Mouse (Mus musculus) T-cell, adult 66 days (primary cell): Measurements from ENCODE around the gene E130311K13Rik. TPM values are rescaled to one million over a fixed set of nuclear protein-coding genes. Genes with fewer than 3 reads are reported as not detected.

ENCODE experiments used
- total RNA-seq, 2 experiments: library from RNA; stranded (reverse); gene quantifications; 3 replicates in 1 of 2; 4 replicates in 1 of 2; pipeline ENCODE4 v1.2.4; 2023

The E130311K13Rik gene
- total RNA-seq = 1 to 10 TPM; 5.2 to 5.4 TPM

DNA sequence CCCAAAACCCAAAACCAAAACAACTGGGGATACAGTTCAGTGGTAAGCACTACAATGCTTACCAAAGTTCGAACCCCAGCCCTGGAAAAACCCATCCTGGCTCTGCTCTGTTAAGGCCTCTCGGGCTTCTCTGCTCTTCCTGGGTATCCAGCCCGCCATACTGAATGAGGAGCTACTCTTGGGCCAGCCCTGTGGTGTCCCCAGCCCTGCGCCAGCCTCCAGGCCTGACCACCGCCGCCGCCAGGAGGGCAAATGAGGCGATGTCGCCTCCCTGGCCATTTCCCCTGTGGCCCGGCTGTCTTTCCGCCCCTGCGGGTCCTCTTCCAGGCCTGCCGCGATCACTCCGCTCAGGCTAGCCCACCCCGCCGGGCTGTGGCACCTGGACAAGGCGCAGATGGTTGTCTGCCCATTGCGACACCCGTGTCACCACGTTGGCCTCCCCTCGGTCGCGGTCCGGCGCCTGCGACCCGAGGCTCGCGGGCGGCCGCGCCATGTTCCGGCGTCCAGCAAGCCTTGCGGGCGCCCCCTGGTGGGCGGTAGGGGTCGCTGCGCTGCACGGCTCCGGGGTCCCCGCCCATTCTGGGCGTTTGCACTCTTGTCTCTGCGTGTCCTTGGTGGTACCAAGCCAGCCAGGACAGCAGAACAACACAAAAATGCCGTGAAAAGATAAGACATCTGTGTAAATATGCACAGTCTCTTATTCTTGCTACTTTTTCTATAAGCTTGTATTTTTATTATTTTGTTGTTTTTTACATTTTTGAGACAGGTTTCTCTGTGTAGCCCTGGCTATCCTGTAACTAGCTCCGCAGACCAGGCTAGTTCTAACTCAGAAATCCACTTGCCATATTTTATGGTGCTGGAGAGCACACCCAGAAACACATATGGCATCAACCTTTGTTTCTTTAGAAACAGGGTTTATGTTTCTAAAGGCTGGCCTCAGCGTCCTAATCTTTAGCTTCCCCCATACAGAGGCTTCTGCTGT is at the start of gene E130311K13Rik:
Gene E130311K13Rik, minus strand, starts transcription at position 595 of the 982 bp plus-strand sequence.

DNA sequence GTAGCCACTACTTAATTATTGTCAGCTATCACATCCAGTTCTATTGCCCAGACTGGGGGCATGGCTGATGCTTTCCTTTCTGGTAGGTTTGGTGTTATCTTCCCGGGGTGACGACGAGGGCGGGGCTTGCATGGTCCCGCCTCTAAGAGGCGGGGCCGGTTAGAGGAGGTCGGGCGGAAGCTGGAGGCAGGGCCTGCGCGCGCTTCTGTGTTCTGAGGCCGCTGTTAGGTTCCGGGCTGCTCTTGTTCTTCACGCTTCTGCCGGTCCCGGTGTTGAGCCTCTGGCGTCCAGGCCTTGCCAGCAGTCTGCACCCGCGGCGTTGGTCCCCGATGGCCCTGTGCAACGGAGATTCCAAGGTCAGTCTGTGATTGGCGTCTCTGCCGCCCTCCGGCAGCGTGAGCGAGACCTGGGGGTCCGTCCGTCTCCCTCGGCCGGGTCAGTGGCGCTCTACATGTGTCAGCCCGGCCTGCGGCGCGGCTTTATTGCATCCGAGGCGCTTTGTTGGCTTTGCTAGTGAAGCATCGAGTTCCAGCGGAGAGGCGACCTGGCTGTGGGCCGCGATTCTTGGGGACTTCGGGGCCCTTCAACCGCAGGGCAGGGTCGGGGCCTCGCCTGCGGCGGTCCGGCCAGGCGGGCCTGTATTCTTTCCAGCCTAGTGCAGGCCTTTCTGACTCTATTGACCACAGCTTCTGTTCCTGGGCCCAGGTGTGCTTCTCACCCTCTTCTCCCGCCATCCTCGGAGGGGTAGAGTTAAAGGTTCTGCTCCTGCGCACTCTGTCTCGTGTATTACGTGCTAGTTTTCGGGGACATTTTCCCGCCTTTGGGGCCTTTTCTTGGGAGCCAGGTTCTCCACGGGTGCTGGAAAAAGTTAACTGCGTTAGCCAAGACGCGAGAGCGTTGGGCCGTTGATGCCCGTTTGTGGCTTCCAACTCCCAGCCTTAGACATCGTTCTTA is 47.0 kb upstream of the E130311K13Rik start, which contains the start of gene Gmps:
Gene Gmps, plus strand, starts transcription at position 152 of the 954 bp plus-strand sequence.

DNA sequence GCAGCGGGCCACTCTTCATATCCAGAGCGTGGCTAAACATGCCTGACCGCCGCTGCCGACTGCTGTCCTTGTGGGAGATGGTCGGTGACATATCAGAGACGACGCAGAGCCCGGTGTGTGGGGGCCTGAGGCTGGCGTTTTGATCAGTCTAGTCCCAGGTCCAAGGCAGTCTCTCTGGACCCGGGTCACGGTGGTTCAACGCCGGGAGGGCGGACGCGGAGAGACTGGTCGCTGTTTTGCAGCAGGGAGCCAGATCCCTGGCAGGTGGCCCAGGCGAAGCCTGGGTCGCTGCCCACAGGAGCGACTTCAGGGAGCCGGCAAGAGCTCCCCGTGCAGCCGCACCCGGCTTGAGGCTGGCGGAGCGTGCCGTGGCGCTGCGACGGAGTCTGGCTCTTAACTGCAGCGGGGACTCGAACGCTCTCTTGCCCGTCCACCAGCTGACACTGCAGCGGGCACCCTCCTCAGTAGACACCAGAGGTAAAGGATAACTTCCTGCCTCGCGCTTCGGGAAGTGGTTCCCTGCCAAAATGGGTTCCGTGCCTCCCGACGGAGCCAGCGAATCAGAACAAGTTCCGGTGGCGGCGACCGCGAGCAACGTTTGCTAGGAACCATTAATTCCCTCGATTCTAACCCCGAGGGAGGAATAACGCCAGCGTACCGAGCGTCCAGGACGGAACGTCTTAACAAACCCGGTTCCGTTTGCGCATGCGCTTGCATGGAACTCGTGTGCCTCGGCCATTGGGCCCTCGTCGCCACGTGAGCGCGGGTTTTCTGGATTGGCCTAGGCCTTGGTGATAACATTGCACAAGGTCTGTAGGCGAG is 35.0 kb upstream of the E130311K13Rik start, which contains the start of gene Slc33a1:
Gene Slc33a1, minus strand, starts transcription at position 669 of the 822 bp plus-strand sequence.

DNA sequence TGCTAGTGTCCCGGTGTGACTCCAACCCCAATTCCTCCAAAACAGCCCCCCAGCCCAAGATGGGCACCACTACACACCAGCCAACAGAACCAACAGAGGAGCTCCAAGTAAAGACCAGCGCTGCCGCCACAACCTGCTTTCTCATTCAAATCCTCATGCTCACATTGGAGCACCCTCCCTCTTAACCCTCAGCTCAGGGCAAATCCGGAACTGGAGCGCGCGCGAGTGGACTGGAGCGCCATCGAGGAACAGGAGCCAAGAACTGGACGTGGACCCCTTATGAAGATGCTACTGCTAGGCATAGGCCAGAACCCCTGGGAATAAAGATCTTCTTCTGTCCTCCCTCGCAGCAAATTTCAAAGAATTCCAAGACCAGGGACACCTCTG is 30.0 kb downstream of the E130311K13Rik start, which contains the start of gene Plch1:
Gene Plch1, minus strand, starts transcription at position 164 of the 387 bp plus-strand sequence.

Other genes with a start within 250 kb of the E130311K13Rik start
- gene Plch1, start 30.0 kb downstream of the E130311K13Rik start, total RNA-seq = 1 to 10 TPM; 4.2 to 6.3 TPM
- 10 to 100 TPM; 12.7 to 14.8 TPM for gene Slc33a1, start 35.3 kb upstream of the E130311K13Rik start, total RNA-seq
- gene Gmps, start 46.6 kb upstream of the E130311K13Rik start, total RNA-seq = 10 to 100 TPM; 20.2 to 21.1 TPM
- gene Vmn2r1, start 152.1 kb upstream of the E130311K13Rik start, total RNA-seq = not detected
- not detected for gene Vmn2r2, start 212.5 kb upstream of the E130311K13Rik start, total RNA-seq